Mouse (Mus musculus) liver, adult 2 months (tissue): ENCODE measurements at regions not wholly inside any gene's neighbourhood (a gene's known extent, or its start where the extent isn't known, plus 50 kb on each side); places are given as distances from the start of the nearest gene placed in this dataset.
"Not testable (repeated sequence)": the region's sequence is repeated elsewhere in the genome, so short reads cannot be mapped to it uniquely, and the experiment has no call there.

Experiments used
- CTCF ChIP-seq: fragments of 200-500 bp; IDR thresholded peaks from 2 replicates; pipeline ENCODE4 v1.5.1; 2011; ENCODE audit warnings: low read depth, low read length, control low read depth
- POLR2A ChIP-seq: fragments of 200-500 bp; IDR thresholded peaks from 2 replicates; pipeline ENCODE4 v1.6.1; 2011; ENCODE audit warnings: low read length, control low read depth; ENCODE audit not compliant: insufficient read depth; ENCODE audit errors: extremely low read depth

GRCm38 (mm10) chr14:52847970-52848369 lies 352.4 kb upstream of the Olfr1507 start:
- not testable (repeated sequence) for TF ChIP-seq CTCF, POLR2A
